In genomic region chr13:63239877-63240671, GRCm38 (mm10) we compare ENCODE assay signal across 7 mouse cellular contexts.
DNase-seq lines count a peak whose midpoint lies in the region; ATAC-seq lines count a peak whose summit lies in the region.

No protein-coding gene starts in this region.

- H3K27ac ChIP-seq in intestine, embryonic 16.5 days (ENCODE audit: low read length): peak overlapping the region; percentile 97
- H3K27ac ChIP-seq in limb, embryonic 13.5 days: peak overlapping the region; percentile 99
- H3K27ac ChIP-seq in midbrain, embryonic 14.5 days (replicated peaks; ENCODE audit: low read depth, low read length): peak overlapping the region; percentile 74

- peak overlapping the region; percentile 87 for H3K4me2 ChIP-seq in intestine, embryonic 16.5 days (ENCODE audit: low read depth, low read length)
- peak overlapping the region; percentile 91 for H3K4me2 ChIP-seq in limb, embryonic 13.5 days (replicated peaks)
- peak overlapping the region; percentile 81 for H3K4me2 ChIP-seq in midbrain, embryonic 14.5 days (ENCODE audit: low read length)

- under 1% methylated on average over 42 of the region's 51 CpGs for WGBS in intestine, embryonic 16.5 days
- under 1% methylated on average over 50 of the region's 51 CpGs for WGBS in limb, embryonic 13.5 days
- WGBS in midbrain, embryonic 14.5 days: under 1% methylated on average over 51 of the region's 51 CpGs

- no peaks in the 10 kb centered on the region for H3K27me3 ChIP-seq in intestine, embryonic 16.5 days (replicated peaks; ENCODE audit: control insufficient read depth, insufficient read depth, low read length)
- H3K27me3 ChIP-seq in limb, embryonic 13.5 days: no peaks in the 10 kb centered on the region
- no peaks in the 10 kb centered on the region for H3K27me3 ChIP-seq in midbrain, embryonic 14.5 days (ENCODE audit: control insufficient read depth, insufficient read depth, low read length)

- peak overlapping the region; percentile 97 for H3K9ac ChIP-seq in intestine, embryonic 16.5 days (ENCODE audit: low read depth, low read length)
- H3K9ac ChIP-seq in limb, embryonic 13.5 days: peak overlapping the region; percentile 99
- H3K9ac ChIP-seq in midbrain, embryonic 14.5 days (replicated peaks; ENCODE audit: low read length): peak overlapping the region; percentile 66

- H3K4me1 ChIP-seq in intestine, embryonic 16.5 days (ENCODE audit: control insufficient read depth, insufficient read depth, low read length): peaks cover 49% of the 10 kb centered on the region
- peaks cover 58% of the 10 kb centered on the region for H3K4me1 ChIP-seq in limb, embryonic 13.5 days
- peaks cover 13% of the 10 kb centered on the region; the same call in 1 of the 2 replicates for H3K4me1 ChIP-seq in midbrain, embryonic 14.5 days (ENCODE audit: control insufficient read depth, insufficient read depth, low read length)

- ATAC-seq in activated CD4-positive, CD25-positive, alpha-beta regulatory T cell, adult 4 months: peak; percentile 50
- peak; percentile 92 for ATAC-seq in intestine, embryonic 16.5 days
- ATAC-seq in limb, embryonic 13.5 days (ENCODE audit: low FRiP score, low read depth): peak; percentile 73
- peak; percentile 85 for ATAC-seq in midbrain, embryonic 14.5 days (ENCODE audit: low FRiP score, low TSS enrichment)

- H3K4me3 ChIP-seq in intestine, embryonic 16.5 days (ENCODE audit: low read length): peak overlapping the region; percentile 85
- peak overlapping the region; percentile 87 for H3K4me3 ChIP-seq in limb, embryonic 13.5 days
- peak overlapping the region; percentile 74 for H3K4me3 ChIP-seq in midbrain, embryonic 14.5 days (replicated peaks; ENCODE audit: low read depth, low read length)

- peak; percentile 47 to 66 for DNase-seq in cerebellum, postnatal 4 days (ENCODE audit: low spot score in 2 of 2)
- DNase-seq in gastrocnemius, postnatal 25 days: peak; percentile 85
- peak; percentile 79 for DNase-seq in midbrain, embryonic 14.5 days
- DNase-seq in spleen, adult 12 weeks (ENCODE audit: low spot score): peak; percentile 68

- H3K36me3 ChIP-seq in intestine, embryonic 16.5 days (ENCODE audit: control insufficient read depth, insufficient read depth, low read length): no peaks in the 10 kb centered on the region; the same call in 1 of the 2 replicates
- peaks cover 10% of the 10 kb centered on the region for H3K36me3 ChIP-seq in limb, embryonic 13.5 days
- no peaks in the 10 kb centered on the region for H3K36me3 ChIP-seq in midbrain, embryonic 14.5 days (ENCODE audit: control insufficient read depth, insufficient read depth, low read length)

- no peaks in the 10 kb centered on the region for H3K9me3 ChIP-seq in intestine, embryonic 16.5 days (ENCODE audit: control insufficient read depth, low read length)
- H3K9me3 ChIP-seq in limb, embryonic 13.5 days: no peaks in the 10 kb centered on the region
- H3K9me3 ChIP-seq in midbrain, embryonic 14.5 days (ENCODE audit: control insufficient read depth, low read length): no peaks in the 10 kb centered on the region

Comparison
In these comparisons a context has a peak if more than half of its experiments do, and no peak if none do; other contexts are left out.
1. Peak in every context shown above with its lines: DNase-seq, ATAC-seq, H3K4me3 ChIP-seq and H3K27ac ChIP-seq.